Comparison of ENCODE assay signal across 8 mouse cellular contexts in genomic region chr5:115238729-115239195, GRCm38 (mm10). TPM values are rescaled to one million over a fixed set of nuclear protein-coding genes. Genes with fewer than 3 reads are reported as not detected.
A peak's percentile ranks its signal among the peaks of the same experiment; 100 is the strongest.
DNase-seq lines count a peak whose midpoint lies in the region; ATAC-seq lines count a peak whose summit lies in the region.

No protein-coding gene starts in this region.

- ATAC-seq in liver, embryonic 12.5 days: no peak

- H3K27me3 ChIP-seq in liver, embryonic 12.5 days (replicated peaks): peaks cover 19% of the 10 kb centered on the region

- H3K4me1 ChIP-seq in liver, embryonic 12.5 days: peaks cover 32% of the 10 kb centered on the region

- peak overlapping the region; percentile 92 for H3K9ac ChIP-seq in liver, embryonic 12.5 days

- H3K36me3 ChIP-seq in liver, embryonic 12.5 days: peaks cover 43% of the 10 kb centered on the region

- H3K9me3 ChIP-seq in liver, embryonic 12.5 days (replicated peaks): no peaks in the 10 kb centered on the region

- peak; percentile 55 for DNase-seq in adrenal gland, postnatal 10 days
- no peak for DNase-seq in adrenal gland, adult 18-20 months (ENCODE audit: low spot score in 2 of 2)
- DNase-seq in embryo, embryonic 10.5 days (ENCODE audit: low spot score): peak; percentile 48
- peak; percentile 21 for DNase-seq in heart, postnatal 4 days
- DNase-seq in layer of hippocampus, postnatal 25 days (ENCODE audit: extremely low spot score in 1 of 2, low spot score in 1 of 2): no peak
- DNase-seq in cerebellum, postnatal 25 days: no peak
- no peak for DNase-seq in testis, postnatal 14 days (ENCODE audit: low spot score)

- WGBS in liver, embryonic 12.5 days (ENCODE audit: insufficient replicate concordance): 4% methylated on average over 11 of the region's 11 CpGs

- peak overlapping the region; percentile 82 for H3K27ac ChIP-seq in liver, embryonic 12.5 days

- H3K4me2 ChIP-seq in liver, embryonic 12.5 days: peak overlapping the region; percentile 92

- H3K4me3 ChIP-seq in liver, embryonic 12.5 days: peak overlapping the region; percentile 86

RNA-seq across cellular contexts. Expression of gene Pop5, which starts 3.1 kb away (rescaled TPM):
- total RNA-seq in adrenal gland, postnatal 10 days (2021): 10 to 100 TPM; 86.6 to 97.6 TPM
- 10 to 100 TPM; 71.6 to 84.6 TPM for total RNA-seq in adrenal gland, adult 18-20 months (2021)
- 10 to 100 TPM; 21.1 to 26.1 TPM for total RNA-seq in heart, postnatal 4 days (2021)
- polyA plus RNA-seq in liver, embryonic 12.5 days (2016; fragmentation: Nextera tagmentation; extraction: Ambion mirVana): 140 and 143 TPM in 2 replicates
- 100 to 1,000 TPM in 1 of 2 experiments, 10 to 100 TPM in 1; 83.7 to 108 TPM for total RNA-seq in layer of hippocampus, postnatal 25 days (2021)

RNA-seq across cellular contexts. Expression of gene Rnf10, which starts 33.9 kb away (rescaled TPM):
- 100 to 1,000 TPM; 228 to 254 TPM for total RNA-seq in adrenal gland, postnatal 10 days (2021)
- total RNA-seq in adrenal gland, adult 18-20 months (2021): 100 to 1,000 TPM; 224 to 268 TPM
- total RNA-seq in heart, postnatal 4 days (2021): 100 to 1,000 TPM; 277 to 284 TPM
- polyA plus RNA-seq in liver, embryonic 12.5 days (2016; fragmentation: Nextera tagmentation; extraction: Ambion mirVana): 166 and 172 TPM in 2 replicates
- total RNA-seq in layer of hippocampus, postnatal 25 days (2021): 100 to 1,000 TPM; 252 to 257 TPM

RNA-seq across cellular contexts. Expression of gene Coq5, which starts 40.7 kb away (rescaled TPM):
- total RNA-seq in adrenal gland, postnatal 10 days (2021): 100 to 1,000 TPM in 1 of 2 experiments, 10 to 100 TPM in 1; 90.7 to 114 TPM
- total RNA-seq in adrenal gland, adult 18-20 months (2021): 10 to 100 TPM; 58.6 to 75.8 TPM
- total RNA-seq in heart, postnatal 4 days (2021): 100 to 1,000 TPM; 113 to 117 TPM
- polyA plus RNA-seq in liver, embryonic 12.5 days (2016; fragmentation: Nextera tagmentation; extraction: Ambion mirVana): 43.3 and 46.2 TPM in 2 replicates
- 10 to 100 TPM; 38.5 to 42.8 TPM for total RNA-seq in layer of hippocampus, postnatal 25 days (2021)

RNA-seq across cellular contexts. Expression of gene Cabp1, which starts 44.6 kb away (rescaled TPM):
- total RNA-seq in adrenal gland, postnatal 10 days (2021): 1 to 10 TPM; 4.1 to 4.4 TPM
- 10 to 100 TPM; 28.4 to 34.3 TPM for total RNA-seq in adrenal gland, adult 18-20 months (2021)
- 1 to 10 TPM; 5.5 to 6.6 TPM for total RNA-seq in heart, postnatal 4 days (2021)
- 0.20 and 0.36 TPM in 2 replicates for polyA plus RNA-seq in liver, embryonic 12.5 days (2016; fragmentation: Nextera tagmentation; extraction: Ambion mirVana)
- 100 to 1,000 TPM; 118 to 121 TPM for total RNA-seq in layer of hippocampus, postnatal 25 days (2021)

Comparison
In these comparisons a context has a peak if more than half of its experiments do, and no peak if none do; other contexts are left out.
1. DNase-seq: peak in adrenal gland, postnatal 10 days (single experiment), embryo, embryonic 10.5 days (single experiment) and heart, postnatal 4 days (single experiment); none in adrenal gland, adult 18-20 months (0 of 2), layer of hippocampus, postnatal 25 days (0 of 2), cerebellum, postnatal 25 days (0 of 2) and testis, postnatal 14 days (single experiment).